Mouse (Mus musculus): ENCODE results near the gene Plekhm3. TPM values are rescaled to one million over a fixed set of nuclear protein-coding genes. Genes with fewer than 3 reads are reported as not detected.
"Not testable (repeated sequence)": the region's sequence is repeated elsewhere in the genome, so short reads cannot be mapped to it uniquely, and the experiment has no call there.

The Plekhm3 gene
- 10 to 100 TPM; 40.4 to 41.8 TPM for total RNA-seq (2021)
- long read RNA-seq, experiment 1, full-length matches to known transcripts, result 10 of 29 reads
- long read RNA-seq, experiment 1, partial matches to known transcripts, result 2 of 29 reads
- long read RNA-seq, experiment 1, other reads (novel, unspliced or antisense), result 17 of 29 reads
- long read RNA-seq, experiment 2, full-length matches to known transcripts, result 6 of 19 reads
- long read RNA-seq, experiment 2, partial matches to known transcripts, result 5 of 19 reads
- long read RNA-seq, experiment 2, other reads (novel, unspliced or antisense), result 8 of 19 reads

DNA sequence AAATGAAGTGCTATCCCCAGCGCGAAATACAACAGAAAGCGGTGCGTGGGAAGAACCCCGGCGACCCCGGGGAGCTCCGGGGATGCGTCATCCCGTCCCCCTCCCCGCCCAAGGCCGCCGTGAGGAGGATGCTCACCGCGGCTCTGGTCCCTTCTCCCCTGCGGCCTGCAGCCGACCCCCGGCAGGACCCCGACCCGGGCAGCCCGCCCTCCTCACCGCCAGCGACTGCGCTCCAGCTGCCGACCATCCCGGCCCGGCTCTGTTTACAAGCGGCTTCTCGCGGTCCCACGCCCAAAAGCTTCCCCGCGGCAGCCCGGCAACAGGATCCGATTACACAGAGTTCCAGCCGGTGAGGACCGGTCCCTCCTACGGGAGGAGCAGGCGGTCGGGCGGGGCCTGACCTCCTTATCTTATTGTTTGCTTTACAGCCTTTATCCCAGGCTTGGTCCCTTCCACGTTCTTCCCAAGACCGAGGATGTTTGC, at the start of gene Plekhm3:
TSS of gene Plekhm3 (minus strand) at position 346 of the 483 bp plus-strand sequence.
- H3K4me3 ChIP-seq, result peak within 1 kb of the TSS; percentile 98
- DNase-seq (ENCODE audit: extremely low spot score in 1 of 2, low spot score in 2 of 2), result peak; percentile 84 to 85
- intact Hi-C loops (cut with DNase I), result no loop called here
- no peak for TF ChIP-seq CTCF (IDR thresholded peaks at IDR 0.05)
- peak within 1 kb of the TSS; percentile 96 for H3K27ac ChIP-seq

DNA sequence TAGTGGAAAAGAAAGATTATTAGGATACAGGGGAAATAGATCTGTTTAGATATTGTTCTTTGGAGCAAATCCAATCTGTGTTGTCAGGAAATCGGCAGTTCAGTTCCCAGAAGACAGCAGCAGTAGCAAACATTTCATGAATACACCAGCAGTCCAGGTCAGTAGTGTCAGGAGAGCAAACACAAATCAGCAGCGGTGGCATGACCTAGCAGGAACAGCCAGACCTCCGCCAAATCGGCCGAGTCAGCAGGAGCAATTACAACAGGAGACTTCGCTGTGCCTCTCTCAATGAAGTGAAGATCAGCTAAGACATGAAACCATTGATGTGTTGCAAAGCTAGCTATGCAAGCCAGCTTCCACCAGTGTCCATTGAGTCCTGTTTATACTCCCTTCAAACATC, 49.0 kb upstream of the Plekhm3 start:
- H3K27ac ChIP-seq, result no peak overlapping the region
- DNase-seq (ENCODE audit: extremely low spot score in 1 of 2, low spot score in 2 of 2), result no peak
- intact Hi-C loops (cut with DNase I), result loop anchor here (5.0 kb wide), 1 partner anchor 388 kb away; the partner anchor contains the start of gene Mettl21a

DNA sequence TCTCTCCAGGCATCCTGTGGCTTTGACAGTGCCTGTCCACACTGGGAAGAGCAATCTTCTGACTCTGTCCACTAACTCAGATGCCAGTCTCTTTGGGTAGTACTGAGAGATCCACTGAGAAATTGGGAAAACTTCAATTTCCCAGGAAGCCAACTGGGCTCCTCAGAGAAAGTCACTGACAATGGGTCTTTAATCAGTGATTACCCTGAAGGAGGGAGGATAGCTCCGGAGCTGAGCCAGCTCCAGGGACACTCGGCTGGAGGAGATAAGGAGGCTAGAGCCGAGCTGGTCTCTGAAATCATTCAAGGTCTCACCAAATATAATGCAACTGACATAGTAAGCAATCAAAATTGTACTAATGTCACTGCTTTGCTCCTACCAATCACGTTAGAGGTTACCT, 47.9 kb upstream of the Plekhm3 start:
- no peak for DNase-seq (ENCODE audit: extremely low spot score in 1 of 2, low spot score in 2 of 2)
- TF ChIP-seq CTCF (IDR thresholded peaks at IDR 0.05), result no peak
- H3K27ac ChIP-seq, result no peak overlapping the region
- intact Hi-C loops (cut with DNase I), result no loop called here
- no peak overlapping the region for H3K4me3 ChIP-seq

More for the DNA sequence above, 49.0 kb upstream of the Plekhm3 start:
- no peak for TF ChIP-seq CTCF (IDR thresholded peaks at IDR 0.05)
- H3K4me3 ChIP-seq, result no peak overlapping the region

DNA sequence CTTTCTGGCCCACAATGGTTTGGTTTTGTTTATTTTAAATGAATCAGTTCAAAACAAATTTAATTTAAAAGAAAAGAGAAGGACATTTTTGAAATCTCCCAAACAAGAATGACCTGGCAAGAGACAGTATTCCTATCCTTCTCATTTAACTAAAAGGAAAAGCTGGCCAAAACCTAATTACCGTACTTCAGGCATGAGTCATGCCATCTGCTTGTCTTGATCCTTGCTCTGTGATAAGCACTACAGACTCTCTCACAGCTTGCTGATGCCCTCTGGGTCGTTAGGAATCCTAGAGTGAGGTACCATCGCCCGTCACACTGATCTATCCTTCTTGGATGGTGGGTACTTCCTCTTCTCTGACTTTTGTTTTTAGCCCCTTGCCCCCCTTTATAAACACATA, 36.6 kb upstream of the Plekhm3 start:
- intact Hi-C loops (cut with DNase I), result no loop called here
- TF ChIP-seq CTCF (IDR thresholded peaks at IDR 0.05), result no peak
- Histone ChIP-seq H3K4me3 (no peak overlapping the region), H3K27ac (no peak overlapping the region)
- no peak for DNase-seq (ENCODE audit: extremely low spot score in 1 of 2, low spot score in 2 of 2)

DNA sequence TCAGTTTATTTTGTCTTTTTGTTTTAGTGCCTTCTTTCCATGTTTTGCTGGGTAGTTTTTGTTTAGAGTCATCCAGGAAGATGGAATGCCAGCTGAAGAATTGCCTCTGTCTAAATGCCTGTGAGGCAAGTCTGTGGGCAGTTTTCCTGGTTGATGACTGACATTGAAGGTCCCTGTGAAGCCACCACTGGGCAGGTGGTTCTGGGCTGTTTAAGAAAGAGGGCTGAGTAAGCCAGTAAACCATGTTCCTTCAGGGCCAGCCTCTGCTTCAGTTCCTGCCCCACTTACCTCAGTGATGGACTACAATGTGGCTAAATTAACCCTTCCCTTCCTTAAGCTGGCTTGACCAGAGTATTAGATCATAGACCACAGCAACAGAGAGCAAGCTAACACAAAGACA, 31.6 kb upstream of the Plekhm3 start:
- no peak for TF ChIP-seq CTCF (IDR thresholded peaks at IDR 0.05)
- no peak overlapping the region for H3K4me3 ChIP-seq
- intact Hi-C loops (cut with DNase I), result loop anchor here (5.0 kb wide), 2 partner anchors 256 to 371 kb away; partner anchors contain the start of gene Mettl21a
- DNase-seq (ENCODE audit: extremely low spot score in 1 of 2, low spot score in 2 of 2), result no peak
- H3K27ac ChIP-seq, result no peak overlapping the region

DNA sequence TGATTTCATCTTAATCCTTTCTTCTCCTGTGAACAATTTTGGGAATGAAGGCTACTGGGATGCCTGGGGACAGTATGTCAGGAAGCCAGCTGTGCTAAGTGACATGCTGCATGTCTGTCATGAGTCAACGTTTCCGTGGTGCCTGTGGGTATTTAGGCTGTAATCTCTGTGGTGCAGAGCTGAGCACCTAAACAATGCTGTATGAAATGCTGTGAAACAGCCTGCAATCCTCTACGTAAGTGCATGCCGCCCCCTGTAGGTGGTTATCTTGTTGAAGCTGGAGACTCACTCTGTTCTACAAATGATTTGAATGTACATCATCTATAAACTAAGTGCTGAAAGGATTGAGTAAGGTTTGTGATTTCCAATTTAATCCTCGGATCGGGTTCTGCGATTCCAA, 29.5 kb upstream of the Plekhm3 start:
- Histone ChIP-seq H3K27ac (no peak overlapping the region), H3K4me3 (no peak overlapping the region)
- DNase-seq (ENCODE audit: extremely low spot score in 1 of 2, low spot score in 2 of 2), result peak; percentile 64 to 74
- intact Hi-C loops (cut with DNase I), result loop anchor here (2.0 to 5.0 kb wide), 3 partner anchors 254 to 369 kb away; partner anchors contain the start of gene Mettl21a
- TF ChIP-seq CTCF (IDR thresholded peaks at IDR 0.05), result peak; percentile 68

DNA sequence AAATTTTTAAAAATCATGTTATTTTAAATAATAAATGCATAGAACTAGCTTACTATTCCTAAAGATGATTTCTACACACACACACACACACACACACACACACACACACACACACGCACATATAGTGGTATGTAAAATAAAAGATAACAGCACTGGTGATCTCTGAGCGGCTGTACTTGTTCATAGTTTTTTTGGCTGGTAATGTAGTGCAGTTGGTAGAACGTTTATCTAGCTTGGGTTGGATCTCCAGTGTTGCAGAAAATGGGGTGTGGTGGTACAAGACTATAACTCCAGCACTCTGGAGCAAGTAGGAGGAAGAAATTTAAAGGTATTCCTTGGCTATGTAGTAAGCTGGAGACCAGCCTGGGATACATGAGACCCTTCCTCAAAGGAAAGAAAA, 26.6 kb upstream of the Plekhm3 start:
- Histone ChIP-seq H3K27ac (no peak overlapping the region), H3K4me3 (no peak overlapping the region)
- TF ChIP-seq CTCF (IDR thresholded peaks at IDR 0.05), result no peak
- intact Hi-C loops (cut with DNase I), result loop anchor here (5.0 kb wide), 1 partner anchor 61 kb away; no protein-coding TSS in a partner anchor
- DNase-seq (ENCODE audit: extremely low spot score in 1 of 2, low spot score in 2 of 2), result no peak

DNA sequence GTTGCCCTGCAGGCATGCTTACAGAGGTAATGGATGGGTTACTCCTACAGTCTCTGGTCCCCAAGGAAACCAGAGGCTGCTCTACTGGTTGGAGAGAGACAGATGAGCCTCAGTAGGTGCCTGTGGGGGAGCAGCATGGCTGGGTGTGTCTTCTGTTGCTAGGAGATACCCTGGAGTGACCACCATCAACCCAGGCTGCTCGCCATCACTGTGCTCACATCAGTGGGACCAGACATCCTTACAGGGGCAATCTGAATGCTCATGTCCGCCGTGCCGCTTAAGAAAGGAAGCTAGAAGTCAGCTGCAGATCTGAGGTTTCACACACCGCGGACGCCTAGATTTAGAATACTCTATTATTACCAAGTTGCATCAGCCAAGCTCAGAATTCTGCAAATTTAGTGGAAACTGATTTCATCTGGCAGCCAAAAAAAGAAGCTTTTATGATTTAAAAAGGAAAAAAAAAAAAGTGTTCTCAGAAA, 21.7 kb upstream of the Plekhm3 start:
- H3K27ac ChIP-seq, result peak overlapping the region; percentile 86

DNA sequence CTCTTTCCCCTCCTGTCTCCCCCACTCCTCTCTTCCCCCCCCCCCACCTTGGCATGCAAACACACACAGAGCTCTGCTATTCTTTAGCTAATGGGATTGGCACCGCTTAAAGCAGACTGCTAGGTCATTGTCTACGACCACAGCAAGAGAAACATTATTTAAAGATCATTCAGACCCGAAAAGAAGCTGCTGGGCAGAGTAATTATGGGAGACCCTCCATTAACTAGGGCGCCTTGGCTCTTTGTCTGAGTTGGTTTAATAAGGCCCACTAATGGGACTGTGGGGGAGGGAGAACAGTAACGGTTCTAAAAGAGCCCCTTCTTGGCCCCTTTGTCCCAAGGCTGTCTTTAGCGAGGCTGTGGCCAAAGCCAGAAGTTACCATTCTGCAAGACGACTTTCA, 18.7 kb upstream of the Plekhm3 start:
- H3K4me3 ChIP-seq, result no peak overlapping the region
- intact Hi-C loops (cut with DNase I), result no loop called here
- no peak for TF ChIP-seq CTCF (IDR thresholded peaks at IDR 0.05)
- DNase-seq (ENCODE audit: extremely low spot score in 1 of 2, low spot score in 2 of 2), result no peak
- H3K27ac ChIP-seq, result no peak overlapping the region

More for the DNA sequence above, 21.7 kb upstream of the Plekhm3 start:
- DNase-seq (ENCODE audit: extremely low spot score in 1 of 2, low spot score in 2 of 2), result peak; percentile 37 to 39
- H3K4me3 ChIP-seq, result no peak overlapping the region
- no peak for TF ChIP-seq CTCF (IDR thresholded peaks at IDR 0.05)
- intact Hi-C loops (cut with DNase I), result no loop called here

DNA sequence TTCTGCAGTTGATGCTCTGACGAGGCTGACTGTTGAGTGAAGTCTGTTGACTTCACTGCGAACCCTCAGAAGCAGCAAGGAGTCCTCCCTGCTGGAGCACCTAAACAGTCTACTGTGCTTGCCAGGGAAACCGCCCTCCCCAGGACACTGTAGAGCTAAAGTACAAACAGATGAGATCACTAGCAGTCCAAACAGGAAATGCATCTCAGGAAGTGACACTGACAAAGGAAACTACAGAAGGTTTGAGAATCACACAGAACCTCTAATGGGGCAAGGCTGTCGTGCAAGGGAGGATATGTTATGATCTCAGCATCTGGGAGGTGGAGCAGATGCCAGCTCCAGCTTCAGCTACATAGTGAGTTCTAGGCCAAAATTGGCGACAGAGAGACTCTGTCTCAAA, 14.1 kb upstream of the Plekhm3 start:
- H3K4me3 ChIP-seq, result no peak overlapping the region
- no peak overlapping the region for H3K27ac ChIP-seq
- TF ChIP-seq CTCF (IDR thresholded peaks at IDR 0.05), result no peak
- DNase-seq (ENCODE audit: extremely low spot score in 1 of 2, low spot score in 2 of 2), result no peak
- intact Hi-C loops (cut with DNase I), result no loop called here

DNA sequence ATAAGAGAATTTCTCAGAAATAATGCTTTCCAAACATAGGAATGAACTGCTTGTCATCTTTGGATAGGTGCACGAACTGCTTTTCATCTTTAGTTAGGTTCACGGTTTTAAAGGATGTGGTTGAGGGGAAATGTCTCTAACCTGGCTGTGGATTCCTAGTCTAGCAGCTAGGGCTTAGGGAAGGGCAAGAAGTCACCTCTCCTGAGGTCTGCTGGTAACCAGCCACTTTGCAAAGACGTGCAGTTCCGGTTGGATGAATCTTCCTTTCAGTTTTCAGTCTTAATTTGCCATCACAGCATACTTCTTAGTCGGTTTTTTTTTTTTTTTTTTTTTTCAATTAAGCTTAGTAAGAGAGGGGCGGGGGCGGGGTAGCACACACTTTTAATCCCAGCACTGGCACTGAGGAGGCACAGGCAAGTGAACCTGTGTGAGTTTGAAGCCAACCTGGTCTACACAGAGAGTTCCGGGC, 431 bp upstream of the Plekhm3 start:
- Histone ChIP-seq H3K4me3 (peak overlapping the region; percentile 98), H3K27ac (peak overlapping the region; percentile 96)
- intact Hi-C loops (cut with DNase I), result no loop called here
- no peak for TF ChIP-seq CTCF (IDR thresholded peaks at IDR 0.05)
- no peak for DNase-seq (ENCODE audit: extremely low spot score in 1 of 2, low spot score in 2 of 2)

DNA sequence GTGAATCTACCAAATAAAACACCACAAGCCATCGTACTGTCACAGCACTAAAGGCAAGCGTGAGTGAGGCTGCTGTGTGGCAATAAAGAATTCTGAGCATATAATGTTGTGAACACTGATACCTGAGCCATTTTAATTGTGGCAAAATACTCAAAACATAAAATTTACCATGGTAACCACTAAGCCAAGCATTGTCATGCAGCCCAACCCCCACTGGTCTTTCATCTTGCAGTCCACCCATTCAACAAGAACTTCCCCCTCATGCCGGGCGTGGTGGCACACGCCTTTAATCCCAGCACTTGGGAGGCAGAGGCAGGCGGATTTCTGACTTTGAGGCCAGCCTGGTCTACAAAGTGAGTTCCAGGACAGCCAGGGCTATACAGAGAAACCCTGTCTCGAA, 1.8 kb downstream of the Plekhm3 start:
- H3K4me3 ChIP-seq; intact Hi-C loops (cut with DNase I); H3K27ac ChIP-seq; DNase-seq (ENCODE audit: extremely low spot score in 1 of 2, low spot score in 2 of 2): not testable (repeated sequence)
